Mouse (Mus musculus) lung, embryonic 14.5 days (tissue): ENCODE measurements at regions not wholly inside any gene's neighbourhood (a gene's known extent, or its start where the extent isn't known, plus 50 kb on each side); places are given as distances from the start of the nearest gene placed in this dataset.
A peak's percentile ranks its signal among the peaks of the same experiment; 100 is the strongest.

Experiments used
- ATAC-seq: fragments of 200-750 bp; cut with Nextera tagmentation; 2 replicates; pipeline ENCODE4 v1.8.0; 2017; ENCODE audit warnings: mild to moderate bottlenecking, moderate TSS enrichment, moderate library complexity; ENCODE audit not compliant: insufficient read depth
- DNase-seq: peaks from one replicate; pipeline ENCODE4 v3.0.0-alpha.2; 2015
- H3K27ac ChIP-seq: fragments of 300-500 bp; sonication (generic); 2 replicates; pipeline ENCODE4 v1.5.1; 2014; ENCODE audit warnings: low read depth, mild to moderate bottlenecking, moderate library complexity
- H3K27me3 ChIP-seq: fragments of 300-500 bp; sonication (generic); 2 replicates; pipeline ENCODE4 v1.6.1; 2014; ENCODE audit warnings: low read length, control low read depth; ENCODE audit not compliant: insufficient read depth
- H3K36me3 ChIP-seq: fragments of 300-500 bp; sonication (generic); 2 replicates; pipeline ENCODE4 v1.6.1; 2014; ENCODE audit warnings: control low read depth; ENCODE audit not compliant: insufficient read depth
- H3K4me1 ChIP-seq: fragments of 300-500 bp; sonication (generic); 2 replicates; pipeline ENCODE4 v1.6.1; 2014; ENCODE audit warnings: antibody characterized with exemption, control low read depth; ENCODE audit not compliant: insufficient read depth
- H3K4me2 ChIP-seq: fragments of 300-500 bp; sonication (generic); 2 replicates; pipeline ENCODE4 v1.6.1; 2014; ENCODE audit warnings: mild to moderate bottlenecking
- H3K4me3 ChIP-seq: fragments of 300-500 bp; sonication (generic); 2 replicates; pipeline ENCODE4 v1.5.1; 2014; ENCODE audit warnings: low read depth, low read length
- H3K9ac ChIP-seq: fragments of 300-500 bp; sonication (generic); 2 replicates; pipeline ENCODE4 v1.6.1; 2014
- H3K9me3 ChIP-seq: fragments of 300-500 bp; sonication (generic); 2 replicates; pipeline ENCODE4 v1.6.1; 2016; ENCODE audit warnings: low read depth, low read length, control low read depth
- CTCF ChIP-seq: IDR thresholded peaks from 2 replicates; pipeline ENCODE4 v1.5.1; 2016; ENCODE audit warnings: antibody characterized with exemption, low read depth
- WGBS: fragments of 180-500 bp; shearing (Covaris S2); extraction: QIAGEN DNeasy Blood & Tissue Kit; methylation state at CpG from one replicate; pipeline ENCODE4 v1.1.7; 2014; 5-methylcytosine and 5-hydroxymethylcytosine counted together

- Histone ChIP-seq H3K4me3 (no peak overlapping the region), H3K9ac (no peak overlapping the region), H3K4me2 (no peak overlapping the region), H3K4me1 (peaks cover 17% of the 10 kb centered on the region; the same call in 1 of the 2 replicates), H3K9me3 (no peaks in the 10 kb centered on the region), H3K27me3 (0 out of 2 replicates have a peak, but pooled peaks cover 4% of the 10 kb centered on the region), H3K36me3 (no peaks in the 10 kb centered on the region), H3K27ac (no peak overlapping the region; the same call in 1 of the 2 replicates)
- no peak for TF ChIP-seq CTCF
- peak; percentile 44 for DNase-seq
- no peak for ATAC-seq
- 45% methylated on average over 20 of the region's 20 CpGs for WGBS
Observed at GRCm38 (mm10) chr12:112334106-112334855, 155.0 kb upstream of the A530016L24Rik start.

- Histone ChIP-seq H3K9me3 (no peaks in the 10 kb centered on the region), H3K9ac (no peak overlapping the region), H3K27ac (no peak overlapping the region), H3K27me3 (0 out of 2 replicates have a peak, but pooled peaks cover 4% of the 10 kb centered on the region), H3K4me2 (no peak overlapping the region), H3K4me1 (peaks cover 11% of the 10 kb centered on the region; the same call in 1 of the 2 replicates), H3K36me3 (no peaks in the 10 kb centered on the region), H3K4me3 (no peak overlapping the region)
- 81% methylated on average over 7 of the region's 7 CpGs for WGBS
- TF ChIP-seq CTCF = no peak
- no peak for ATAC-seq
- DNase-seq = no peak
Observed at GRCm38 (mm10) chr12:112335641-112336040, 153.6 kb upstream of the A530016L24Rik start.

GRCm38 (mm10) chr12:112336691-112337295 lies 152.5 kb upstream of the A530016L24Rik start:
- 77% methylated on average over 9 of the region's 9 CpGs for WGBS
- DNase-seq (no peak), ATAC-seq (no peak)
- Histone ChIP-seq H3K4me3 (no peak overlapping the region), H3K27ac (no peak overlapping the region), H3K4me2 (no peak overlapping the region), H3K9me3 (no peaks in the 10 kb centered on the region), H3K36me3 (no peaks in the 10 kb centered on the region), H3K4me1 (peaks cover 11% of the 10 kb centered on the region; the same call in 1 of the 2 replicates), H3K9ac (no peak overlapping the region), H3K27me3 (0 out of 2 replicates have a peak, but pooled peaks cover 4% of the 10 kb centered on the region)
- no peak for TF ChIP-seq CTCF

GRCm38 (mm10) chr12:112337443-112337842 lies 151.8 kb upstream of the A530016L24Rik start:
- Histone ChIP-seq H3K4me3 (no peak overlapping the region), H3K4me2 (no peak overlapping the region), H3K27ac (no peak overlapping the region), H3K27me3 (0 out of 2 replicates have a peak, but pooled peaks cover 4% of the 10 kb centered on the region), H3K9ac (no peak overlapping the region), H3K36me3 (no peaks in the 10 kb centered on the region), H3K9me3 (no peaks in the 10 kb centered on the region), H3K4me1 (peaks cover 11% of the 10 kb centered on the region; the same call in 1 of the 2 replicates)
- DNase-seq = no peak
- no peak for ATAC-seq
- no peak for TF ChIP-seq CTCF
- WGBS = 75% methylated on average over 11 of the region's 11 CpGs

- H3K4me2 ChIP-seq = no peak overlapping the region
- no peaks in the 10 kb centered on the region for H3K9me3 ChIP-seq
- H3K27ac ChIP-seq = no peak overlapping the region
- ATAC-seq (no peak), DNase-seq (no peak)
- TF ChIP-seq CTCF = no peak
- no peak overlapping the region for H3K9ac ChIP-seq
- 0 out of 2 replicates have a peak, but pooled peaks cover 4% of the 10 kb centered on the region for H3K27me3 ChIP-seq
- peaks cover 9% of the 10 kb centered on the region; the same call in 1 of the 2 replicates for H3K4me1 ChIP-seq
- no peak overlapping the region for H3K4me3 ChIP-seq
- WGBS = 68% methylated on average over 15 of the region's 15 CpGs
- no peaks in the 10 kb centered on the region for H3K36me3 ChIP-seq
Observed at GRCm38 (mm10) chr12:112338976-112339375, 150.3 kb upstream of the A530016L24Rik start.

- H3K27me3 ChIP-seq = 0 out of 2 replicates have a peak, but pooled peaks cover 4% of the 10 kb centered on the region
- no peaks in the 10 kb centered on the region for H3K9me3 ChIP-seq
- DNase-seq = peak; percentile 32
- H3K4me1 ChIP-seq = peaks cover 3% of the 10 kb centered on the region; the same call in 1 of the 2 replicates
- TF ChIP-seq CTCF = no peak
- peak; percentile 60 for ATAC-seq
- no peaks in the 10 kb centered on the region for H3K36me3 ChIP-seq
- H3K27ac ChIP-seq = no peak overlapping the region
- H3K9ac ChIP-seq = no peak overlapping the region
- H3K4me2 ChIP-seq = no peak overlapping the region
- no peak overlapping the region for H3K4me3 ChIP-seq
- 57% methylated on average over 11 of the region's 11 CpGs for WGBS
Observed at GRCm38 (mm10) chr12:112339481-112340179, 149.6 kb upstream of the A530016L24Rik start.

- ATAC-seq (no peak), DNase-seq (peak; percentile 50)
- no peaks in the 10 kb centered on the region for H3K4me1 ChIP-seq
- H3K4me3 ChIP-seq = no peak overlapping the region
- H3K4me2 ChIP-seq = no peak overlapping the region
- H3K27me3 ChIP-seq = 0 out of 2 replicates have a peak, but pooled peaks cover 4% of the 10 kb centered on the region
- H3K27ac ChIP-seq = no peak overlapping the region
- no peaks in the 10 kb centered on the region for H3K36me3 ChIP-seq
- 41% methylated on average over 5 of the region's 5 CpGs for WGBS
- no peak overlapping the region for H3K9ac ChIP-seq
- H3K9me3 ChIP-seq = no peaks in the 10 kb centered on the region
- TF ChIP-seq CTCF = no peak
Observed at GRCm38 (mm10) chr12:112340248-112340647, 149.0 kb upstream of the A530016L24Rik start.
